Mouse (Mus musculus) macrophage (primary cell): ENCODE results near the gene Duoxa2. TPM values are rescaled to one million over a fixed set of nuclear protein-coding genes. Genes with fewer than 3 reads are reported as not detected.

ENCODE experiments used
- H3K27ac ChIP-seq: fragments of 350-480 bp; formaldehyde crosslinking; 2 replicates; pipeline ENCODE4 v1.9.0; 2021
- H3K36me3 ChIP-seq: fragments of 350-480 bp; formaldehyde crosslinking; 2 replicates; pipeline ENCODE4 v1.9.0; 2021; ENCODE audit errors: inconsistent target
- H3K4me3 ChIP-seq: fragments of 350-480 bp; formaldehyde crosslinking; 2 replicates; pipeline ENCODE4 v1.9.0; 2021; ENCODE audit errors: inconsistent target
- H3K79me2 ChIP-seq: fragments of 350-480 bp; formaldehyde crosslinking; 2 replicates; pipeline ENCODE4 v1.9.0; 2021; ENCODE audit errors: inconsistent target
- WGBS: methylation state at CpG from one replicate; pipeline ENCODE4 v1.1.7; 2026; ENCODE audit warnings: inconsistent platforms; ENCODE audit not compliant: missing documents; 5-methylcytosine and 5-hydroxymethylcytosine counted together
- polyA plus RNA-seq: library from polyadenylated mRNA; stranded (reverse); fragments of 250-400 nt; gene quantifications from 3 replicates; pipeline ENCODE4 v1.2.4, GENCODE M21; 2018; ENCODE audit warnings: inconsistent platforms

The Duoxa2 gene
- polyA plus RNA-seq, 1 experiment from 2014 or later: not detected

- 3% methylated on average over 48 of the region's 48 CpGs for WGBS
- no peaks in the 10 kb centered on the region for H3K79me2 ChIP-seq
- H3K36me3 ChIP-seq: no peaks in the 10 kb centered on the region
- H3K27ac ChIP-seq: no peak overlapping the region
- no peak overlapping the region for H3K4me3 ChIP-seq
Measured at GRCm38 (mm10) chr2:122301081-122301920, 2.6 kb downstream of the Duoxa2 start.

GRCm38 (mm10) chr2:122301921-122302573 is 3.3 kb downstream of the Duoxa2 start:
- 12% methylated on average over 23 of the region's 23 CpGs for WGBS
- no peak overlapping the region for H3K27ac ChIP-seq
- no peaks in the 10 kb centered on the region for H3K79me2 ChIP-seq
- H3K36me3 ChIP-seq: no peaks in the 10 kb centered on the region
- no peak overlapping the region for H3K4me3 ChIP-seq

GRCm38 (mm10) chr2:122302574-122303241 is 4.0 kb downstream of the Duoxa2 start:
- Histone ChIP-seq H3K27ac (no peak overlapping the region), H3K36me3 (no peaks in the 10 kb centered on the region), H3K4me3 (no peak overlapping the region), H3K79me2 (no peaks in the 10 kb centered on the region)
- 21% methylated on average over 9 of the region's 9 CpGs for WGBS

GRCm38 (mm10) chr2:122304544-122304943 is 5.8 kb downstream of the Duoxa2 start:
- Histone ChIP-seq H3K79me2 (no peaks in the 10 kb centered on the region), H3K4me3 (no peak overlapping the region), H3K36me3 (no peaks in the 10 kb centered on the region), H3K27ac (no peak overlapping the region)
- WGBS: 96% methylated on average over 6 of the region's 6 CpGs

- Histone ChIP-seq H3K36me3 (no peaks in the 10 kb centered on the region), H3K79me2 (no peaks in the 10 kb centered on the region), H3K4me3 (no peak overlapping the region), H3K27ac (no peak overlapping the region)
- 91% methylated on average over 16 of the region's 16 CpGs for WGBS
Measured at GRCm38 (mm10) chr2:122305097-122305892, 6.6 kb downstream of the Duoxa2 start.

GRCm38 (mm10) chr2:122306184-122306583 is 7.5 kb downstream of the Duoxa2 start:
- Histone ChIP-seq H3K4me3 (no peak overlapping the region), H3K79me2 (no peaks in the 10 kb centered on the region), H3K27ac (no peak overlapping the region), H3K36me3 (no peaks in the 10 kb centered on the region)
- 0% methylated on average over 4 of the region's 4 CpGs for WGBS

GRCm38 (mm10) chr2:122309647-122310046 is 10.9 kb downstream of the Duoxa2 start:
- no peak overlapping the region for H3K27ac ChIP-seq
- no peaks in the 10 kb centered on the region for H3K36me3 ChIP-seq
- H3K4me3 ChIP-seq: no peak overlapping the region
- H3K79me2 ChIP-seq: no peaks in the 10 kb centered on the region
- WGBS: 33% methylated on average over 3 of the region's 3 CpGs

GRCm38 (mm10) chr2:122311561-122311960 is 12.9 kb downstream of the Duoxa2 start:
- WGBS: 95% methylated on average over 2 of the region's 2 CpGs
- Histone ChIP-seq H3K36me3 (no peaks in the 10 kb centered on the region), H3K4me3 (no peak overlapping the region)

GRCm38 (mm10) chr2:122312722-122313417 is 14.2 kb downstream of the Duoxa2 start:
- WGBS: 7% methylated on average over 27 of the region's 27 CpGs
- no peak overlapping the region for H3K4me3 ChIP-seq
- H3K36me3 ChIP-seq: no peaks in the 10 kb centered on the region
- H3K27ac ChIP-seq: no peak overlapping the region
- no peaks in the 10 kb centered on the region for H3K79me2 ChIP-seq

More at GRCm38 (mm10) chr2:122311561-122311960, 12.9 kb downstream of the Duoxa2 start:
- Histone ChIP-seq H3K79me2 (no peaks in the 10 kb centered on the region), H3K27ac (no peak overlapping the region)

GRCm38 (mm10) chr2:122313536-122313935 is 14.8 kb downstream of the Duoxa2 start, which contains the start of gene Duoxa1:
Gene Duoxa1 (minus strand): TSS chr2:122313730.
- no peak within 1 kb of the TSS for H3K27ac ChIP-seq
- no peaks in the 10 kb centered on the region for H3K79me2 ChIP-seq
- WGBS: 18% methylated on average over 23 of the region's 24 CpGs
- no peak within 1 kb of the TSS for H3K4me3 ChIP-seq
- H3K36me3 ChIP-seq: no peaks in the 10 kb centered on the region

- Histone ChIP-seq H3K36me3 (no peaks in the 10 kb centered on the region), H3K79me2 (no peaks in the 10 kb centered on the region), H3K4me3 (no peak within 1 kb of the TSS), H3K27ac (no peak within 1 kb of the TSS)
- 88% methylated on average over 7 of the region's 7 CpGs for WGBS
Measured at GRCm38 (mm10) chr2:122315372-122315771, 16.7 kb downstream of the Duoxa2 start, which contains the start of gene Duox1. Gene Duox1 (plus strand): TSS chr2:122315672.

GRCm38 (mm10) chr2:122317384-122317783 is 18.7 kb downstream of the Duoxa2 start:
- H3K4me3 ChIP-seq: no peak overlapping the region
- 83% methylated on average over 4 of the region's 4 CpGs for WGBS
- no peaks in the 10 kb centered on the region for H3K79me2 ChIP-seq
- H3K27ac ChIP-seq: no peak overlapping the region
- no peaks in the 10 kb centered on the region for H3K36me3 ChIP-seq

- WGBS: 87% methylated on average over 3 of the region's 3 CpGs
- H3K27ac ChIP-seq: no peak overlapping the region
- H3K36me3 ChIP-seq: no peaks in the 10 kb centered on the region
- no peaks in the 10 kb centered on the region for H3K79me2 ChIP-seq
- H3K4me3 ChIP-seq: no peak overlapping the region
Measured at GRCm38 (mm10) chr2:122323960-122324359, 25.3 kb downstream of the Duoxa2 start.

- 81% methylated on average over 3 of the region's 3 CpGs for WGBS
- Histone ChIP-seq H3K36me3 (no peaks in the 10 kb centered on the region), H3K27ac (no peak overlapping the region), H3K4me3 (no peak overlapping the region), H3K79me2 (no peaks in the 10 kb centered on the region)
Measured at GRCm38 (mm10) chr2:122324586-122324985, 25.9 kb downstream of the Duoxa2 start.
